Mouse (Mus musculus) midbrain, embryonic 10.5 days (tissue): ENCODE results near the gene Tmem140. TPM values are rescaled to one million over a fixed set of nuclear protein-coding genes. Genes with fewer than 3 reads are reported as not detected.

Experiments used
- DNase-seq: peaks from one replicate; pipeline ENCODE4 v3.0.0-alpha.2; 2017; ENCODE audit warnings: low spot score
- H3K27ac ChIP-seq: fragments of 300-500 bp; sonication (generic); replicated peaks from 2 replicates; pipeline ENCODE4 v1.5.1; 2016; ENCODE audit warnings: mild to moderate bottlenecking
- H3K27me3 ChIP-seq: fragments of 300-500 bp; sonication (generic); 2 replicates; pipeline ENCODE4 v1.6.1; 2016; ENCODE audit warnings: low read depth, mild to moderate bottlenecking; ENCODE audit not compliant: poor library complexity, severe bottlenecking
- H3K36me3 ChIP-seq: fragments of 300-500 bp; sonication (generic); 2 replicates; pipeline ENCODE4 v1.6.1; 2016; ENCODE audit warnings: mild to moderate bottlenecking, moderate library complexity
- H3K4me1 ChIP-seq: fragments of 300-500 bp; sonication (generic); 2 replicates; pipeline ENCODE4 v1.6.1; 2016
- H3K4me3 ChIP-seq: fragments of 300-500 bp; sonication (generic); 2 replicates; pipeline ENCODE4 v1.5.1; 2016; ENCODE audit warnings: mild to moderate bottlenecking, moderate library complexity
- H3K9me3 ChIP-seq: fragments of 300-500 bp; sonication (generic); replicated peaks from 2 replicates; pipeline ENCODE4 v1.6.1; 2016; ENCODE audit warnings: mild to moderate bottlenecking
- WGBS: fragments of 180-500 bp; shearing (Covaris S2); methylation state at CpG from one replicate; pipeline ENCODE4 v1.1.7; 2016; 5-methylcytosine and 5-hydroxymethylcytosine counted together
- polyA plus RNA-seq: library from polyadenylated mRNA; unstranded; fragments of >200 nt; fragmentation: Nextera tagmentation; extraction: Ambion mirVana; gene quantifications from 2 replicates; pipeline ENCODE4 v1.2.1, GENCODE M21; 2016

Tmem140 gene
- polyA plus RNA-seq, 1 experiment from 2014 or later, result 1.9 TPM

DNA sequence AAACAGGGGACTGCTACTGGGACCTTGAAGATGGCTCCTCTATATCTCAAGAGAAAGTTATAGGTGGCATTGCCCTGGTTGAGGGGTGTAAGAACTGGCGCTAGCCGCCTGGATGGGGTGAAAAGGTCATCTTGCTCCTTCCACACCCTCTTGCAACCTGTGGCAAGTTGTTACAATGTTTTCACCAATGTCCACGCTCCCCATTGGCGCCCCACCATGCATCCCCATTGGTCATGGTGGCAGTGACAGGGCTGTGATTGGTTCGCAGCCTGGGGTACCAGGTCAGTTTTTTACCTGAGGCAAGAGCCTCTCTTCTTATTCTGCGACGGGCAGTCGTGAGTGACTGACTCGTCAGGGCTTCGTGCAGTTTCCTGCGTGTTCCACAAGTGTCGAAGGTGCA is 57.7 kb downstream of the Tmem140 start:
- Histone ChIP-seq H3K9me3 (no peaks in the 10 kb centered on the region), H3K27ac (no peak overlapping the region), H3K4me3 (no peak overlapping the region), H3K4me1 (no peaks in the 10 kb centered on the region), H3K36me3 (no peaks in the 10 kb centered on the region), H3K27me3 (no peaks in the 10 kb centered on the region)
- no peak for DNase-seq
- 96% methylated on average over 12 of the region's 12 CpGs for WGBS

GRCm38 (mm10) chr6:34921941-34922340 is 59.0 kb downstream of the Tmem140 start:
- no peaks in the 10 kb centered on the region for H3K36me3 ChIP-seq
- no peak overlapping the region for H3K4me3 ChIP-seq
- no peak overlapping the region for H3K27ac ChIP-seq
- no peaks in the 10 kb centered on the region for H3K9me3 ChIP-seq
- H3K4me1 ChIP-seq, result no peaks in the 10 kb centered on the region
- DNase-seq, result peak; percentile 45
- WGBS, result 47% methylated on average over 14 of the region's 14 CpGs
- H3K27me3 ChIP-seq, result no peaks in the 10 kb centered on the region

Other genes with a start within 250 kb of the Tmem140 start
- gene Agbl3, start 82.7 kb upstream of the Tmem140 start, polyA plus RNA-seq, result 2.9 and 4.7 TPM in 2 replicates
- gene Cyren, start 14.9 kb downstream of the Tmem140 start, polyA plus RNA-seq, result 17.0 and 17.7 TPM in 2 replicates
- gene Wdr91, start 47.7 kb downstream of the Tmem140 start, polyA plus RNA-seq, result 11.4 and 13.0 TPM in 2 replicates
- gene Stra8, start 57.0 kb downstream of the Tmem140 start, polyA plus RNA-seq, result not detected in 2 replicates
- 0.25 and 0.48 TPM in 2 replicates for gene Slc23a4, start 125.3 kb downstream of the Tmem140 start, polyA plus RNA-seq